Mouse (Mus musculus): ENCODE measurements around the gene Mustn1. TPM values are rescaled to one million over a fixed set of nuclear protein-coding genes. Genes with fewer than 3 reads are reported as not detected.

The Mustn1 gene
- total RNA-seq (2014; rRNA removed): 1.1 and 3.2 TPM in 2 replicates
- 1.2 and 1.9 TPM in 2 replicates for polyA plus RNA-seq (2015; fragmentation: Nextera tagmentation; extraction: Ambion mirVana)

DNA sequence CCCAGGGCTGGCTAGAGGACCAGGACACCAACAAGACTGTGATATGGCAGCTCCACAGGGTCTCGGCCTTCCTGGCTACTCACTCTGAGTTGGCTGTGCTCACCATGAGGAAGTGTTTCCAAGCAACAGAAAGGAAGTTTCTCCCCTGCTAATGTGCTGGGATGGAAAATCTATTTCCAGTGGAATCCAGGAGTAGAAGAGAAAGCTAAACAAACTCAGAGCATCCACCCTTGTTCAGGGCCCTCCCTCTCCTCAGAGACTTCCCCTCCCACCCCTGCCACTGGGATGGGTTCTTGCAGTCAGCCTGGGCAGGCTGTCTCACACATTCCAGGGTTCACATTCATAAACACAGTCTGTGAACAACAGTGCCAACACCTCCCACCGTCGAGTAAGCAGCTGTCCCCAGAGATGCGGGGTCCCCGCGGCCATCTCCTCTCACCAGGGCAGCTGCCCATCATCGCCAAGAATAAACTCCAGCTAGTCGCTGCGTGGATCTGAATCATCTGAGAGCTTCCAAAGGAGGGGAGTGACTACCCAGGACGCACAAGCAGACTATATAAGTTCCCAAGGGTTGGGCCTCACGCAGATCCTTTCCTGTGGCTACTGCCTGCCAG is at the start of gene Mustn1:
Gene Mustn1, plus strand, starts transcription at position 243 of the 614 bp plus-strand sequence.
- no peak within 1 kb of the TSS for H3K4me3 ChIP-seq (ENCODE audit: low read length)
- H3K9me3 ChIP-seq (ENCODE audit: low read length): no peaks in the 10 kb centered on the region
- 40% methylated on average over 11 of the region's 11 CpGs for WGBS
- ATAC-seq: 0 out of 2 replicates have a peak, but pooled peaks have one; percentile 44
- no peaks in the 10 kb centered on the region for H3K27me3 ChIP-seq (ENCODE audit: insufficient read depth, low read length)
- peak within 1 kb of the TSS; percentile 22; the same call in 1 of the 2 replicates for H3K27ac ChIP-seq
- no peak within 1 kb of the TSS for H3K9ac ChIP-seq (replicated peaks; ENCODE audit: low read length)
- DNase-seq (ENCODE audit: low spot score): peak; percentile 21
- no peaks in the 10 kb centered on the region; the same call in 1 of the 2 replicates for H3K36me3 ChIP-seq (ENCODE audit: insufficient read depth, low read length)
- no peaks in the 10 kb centered on the region for H3K4me1 ChIP-seq (ENCODE audit: insufficient read depth, low read length)
- TF ChIP-seq CTCF (IDR thresholded peaks at IDR 0.05; ENCODE audit: low read depth): no peak
- H3K4me2 ChIP-seq (ENCODE audit: low read depth, low read length): no peak within 1 kb of the TSS

DNA sequence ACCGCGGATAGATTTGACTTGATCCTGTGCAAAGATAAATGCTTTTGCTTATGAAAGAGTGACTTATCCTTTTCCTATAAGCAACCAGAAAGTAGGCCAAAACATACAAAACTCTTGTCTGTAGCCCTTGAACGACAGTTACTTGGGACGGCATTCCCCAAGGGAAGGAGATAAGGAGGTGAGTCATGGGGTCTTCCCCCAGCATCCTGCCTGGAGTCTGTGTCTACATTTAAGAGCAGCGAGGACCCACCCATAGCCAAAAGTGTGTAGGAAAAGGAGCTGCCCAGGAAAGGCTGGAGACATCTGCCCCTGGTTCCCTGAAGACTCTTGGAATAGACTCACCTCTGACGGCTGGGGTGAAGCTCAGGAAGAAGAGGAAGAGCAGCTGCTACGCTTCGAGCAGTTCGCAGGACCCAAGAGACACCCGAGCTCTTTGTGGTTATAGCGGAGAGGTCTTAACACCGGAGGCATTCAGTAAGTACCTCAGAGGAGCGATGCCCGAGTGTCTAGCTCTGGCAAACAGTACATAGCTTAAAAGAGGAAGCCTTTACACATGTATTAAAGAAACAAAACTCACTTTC is 41.5 kb upstream of the Mustn1 start:
- Histone ChIP-seq H3K27me3 (ENCODE audit: insufficient read depth, low read length) (no peaks in the 10 kb centered on the region), H3K4me3 (ENCODE audit: low read length) (no peak overlapping the region), H3K9ac (replicated peaks; ENCODE audit: low read length) (no peak overlapping the region), H3K4me1 (ENCODE audit: insufficient read depth, low read length) (no peaks in the 10 kb centered on the region), H3K27ac (no peak overlapping the region), H3K9me3 (ENCODE audit: low read length) (no peaks in the 10 kb centered on the region), H3K36me3 (ENCODE audit: insufficient read depth, low read length) (no peaks in the 10 kb centered on the region), H3K4me2 (ENCODE audit: low read depth, low read length) (no peak overlapping the region)
- no peak for ATAC-seq
- 91% methylated on average over 14 of the region's 14 CpGs for WGBS
- no peak for TF ChIP-seq CTCF (IDR thresholded peaks at IDR 0.05; ENCODE audit: low read depth)
- DNase-seq (ENCODE audit: low spot score): no peak

GRCm38 (mm10) chr14:30843701-30844100 is 35.3 kb upstream of the Mustn1 start:
- ATAC-seq (no peak), DNase-seq (ENCODE audit: low spot score) (no peak)
- H3K36me3 ChIP-seq (ENCODE audit: insufficient read depth, low read length): no peaks in the 10 kb centered on the region; the same call in 1 of the 2 replicates
- 90% methylated on average over 3 of the region's 3 CpGs for WGBS
- no peak overlapping the region for H3K4me2 ChIP-seq (ENCODE audit: low read depth, low read length)
- H3K9me3 ChIP-seq (ENCODE audit: low read length): no peaks in the 10 kb centered on the region
- no peak for TF ChIP-seq CTCF (IDR thresholded peaks at IDR 0.05; ENCODE audit: low read depth)
- H3K4me3 ChIP-seq (ENCODE audit: low read length): no peak overlapping the region
- H3K4me1 ChIP-seq (ENCODE audit: insufficient read depth, low read length): no peaks in the 10 kb centered on the region
- no peak overlapping the region for H3K27ac ChIP-seq
- H3K27me3 ChIP-seq (ENCODE audit: insufficient read depth, low read length): no peaks in the 10 kb centered on the region
- H3K9ac ChIP-seq (replicated peaks; ENCODE audit: low read length): no peak overlapping the region

DNA sequence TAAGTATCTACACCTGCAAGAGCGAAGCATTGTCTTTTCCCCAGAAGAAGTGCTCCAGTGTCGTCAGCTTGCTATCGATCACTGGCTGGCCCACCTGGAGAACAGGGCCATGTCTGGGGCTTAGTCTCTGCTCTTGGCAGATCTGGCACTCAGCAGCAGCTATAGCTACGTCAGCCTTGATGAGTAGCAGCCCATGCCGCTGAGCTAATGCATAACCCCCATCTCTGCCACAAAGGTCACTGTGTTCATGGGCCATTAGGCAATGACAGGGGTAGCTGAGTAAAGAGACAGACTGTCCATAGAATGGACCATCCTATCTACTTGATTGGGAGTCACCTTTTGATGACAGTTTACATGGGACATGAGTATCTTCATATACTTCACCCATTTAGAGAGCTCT is 28.5 kb upstream of the Mustn1 start:
- no peak for ATAC-seq
- no peaks in the 10 kb centered on the region for H3K36me3 ChIP-seq (ENCODE audit: insufficient read depth, low read length)
- no peak overlapping the region for H3K4me3 ChIP-seq (ENCODE audit: low read length)
- H3K4me2 ChIP-seq (ENCODE audit: low read depth, low read length): no peak overlapping the region
- no peak for DNase-seq (ENCODE audit: low spot score)
- H3K4me1 ChIP-seq (ENCODE audit: insufficient read depth, low read length): no peaks in the 10 kb centered on the region
- 87% methylated on average over 5 of the region's 5 CpGs for WGBS
- no peaks in the 10 kb centered on the region for H3K9me3 ChIP-seq (ENCODE audit: low read length)
- H3K27ac ChIP-seq: no peak overlapping the region
- no peaks in the 10 kb centered on the region for H3K27me3 ChIP-seq (ENCODE audit: insufficient read depth, low read length)
- H3K9ac ChIP-seq (replicated peaks; ENCODE audit: low read length): no peak overlapping the region
- TF ChIP-seq CTCF (IDR thresholded peaks at IDR 0.05; ENCODE audit: low read depth): no peak

DNA sequence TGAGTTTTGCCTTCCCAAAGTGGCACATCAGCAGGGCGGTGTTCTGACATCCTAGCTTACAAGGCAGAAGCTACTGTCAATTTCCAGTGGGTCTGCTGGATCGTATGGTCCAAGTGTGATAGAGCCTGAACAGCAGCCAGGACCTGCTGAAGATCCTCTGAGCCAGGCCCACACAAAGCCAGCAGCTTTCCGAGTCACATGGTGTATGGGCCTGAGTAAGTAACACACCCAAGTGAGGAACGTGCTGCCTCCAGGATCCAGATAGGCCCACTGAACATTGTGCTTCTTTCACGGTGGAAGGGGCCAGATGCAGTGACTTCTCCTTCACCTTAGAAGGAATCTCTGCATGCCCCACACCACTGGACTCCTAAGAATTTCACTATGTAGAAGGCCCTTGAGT is 26.7 kb upstream of the Mustn1 start:
- H3K27me3 ChIP-seq (ENCODE audit: insufficient read depth, low read length): no peaks in the 10 kb centered on the region
- H3K9me3 ChIP-seq (ENCODE audit: low read length): no peaks in the 10 kb centered on the region
- H3K4me3 ChIP-seq (ENCODE audit: low read length): no peak overlapping the region
- no peak for TF ChIP-seq CTCF (IDR thresholded peaks at IDR 0.05; ENCODE audit: low read depth)
- no peak overlapping the region for H3K9ac ChIP-seq (replicated peaks; ENCODE audit: low read length)
- H3K27ac ChIP-seq: no peak overlapping the region
- no peaks in the 10 kb centered on the region for H3K4me1 ChIP-seq (ENCODE audit: insufficient read depth, low read length)
- 90% methylated on average over 5 of the region's 5 CpGs for WGBS
- H3K36me3 ChIP-seq (ENCODE audit: insufficient read depth, low read length): no peaks in the 10 kb centered on the region
- no peak overlapping the region for H3K4me2 ChIP-seq (ENCODE audit: low read depth, low read length)
- DNase-seq (ENCODE audit: low spot score) (no peak), ATAC-seq (no peak)

DNA sequence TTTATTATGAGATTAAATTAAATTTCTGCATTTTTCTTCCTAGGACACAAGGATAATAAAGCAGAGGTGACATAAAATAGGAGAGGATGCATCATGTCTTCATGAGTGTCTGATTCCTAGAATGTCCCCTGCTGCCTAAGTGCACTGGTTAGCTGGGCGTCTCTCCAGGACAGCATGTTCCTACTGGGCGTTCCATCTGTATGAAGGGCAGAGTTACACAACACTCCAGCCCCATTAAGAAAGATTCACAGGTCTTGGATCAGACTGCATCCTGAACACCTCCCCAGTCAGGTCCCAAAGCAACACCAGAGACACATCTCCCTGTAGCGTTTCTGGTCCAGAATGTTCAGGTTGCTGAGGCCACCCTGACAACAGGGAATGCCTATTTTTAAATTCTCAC is 23.7 kb upstream of the Mustn1 start:
- H3K27me3 ChIP-seq (ENCODE audit: insufficient read depth, low read length): no peaks in the 10 kb centered on the region
- H3K27ac ChIP-seq: no peak overlapping the region
- no peak overlapping the region for H3K4me3 ChIP-seq (ENCODE audit: low read length)
- TF ChIP-seq CTCF (IDR thresholded peaks at IDR 0.05; ENCODE audit: low read depth): no peak
- no peaks in the 10 kb centered on the region for H3K36me3 ChIP-seq (ENCODE audit: insufficient read depth, low read length)
- no peak overlapping the region for H3K9ac ChIP-seq (replicated peaks; ENCODE audit: low read length)
- WGBS: 93% methylated on average over 3 of the region's 3 CpGs
- H3K4me2 ChIP-seq (ENCODE audit: low read depth, low read length): no peak overlapping the region
- DNase-seq (ENCODE audit: low spot score) (no peak), ATAC-seq (no peak)
- H3K9me3 ChIP-seq (ENCODE audit: low read length): no peaks in the 10 kb centered on the region
- H3K4me1 ChIP-seq (ENCODE audit: insufficient read depth, low read length): no peaks in the 10 kb centered on the region

DNA sequence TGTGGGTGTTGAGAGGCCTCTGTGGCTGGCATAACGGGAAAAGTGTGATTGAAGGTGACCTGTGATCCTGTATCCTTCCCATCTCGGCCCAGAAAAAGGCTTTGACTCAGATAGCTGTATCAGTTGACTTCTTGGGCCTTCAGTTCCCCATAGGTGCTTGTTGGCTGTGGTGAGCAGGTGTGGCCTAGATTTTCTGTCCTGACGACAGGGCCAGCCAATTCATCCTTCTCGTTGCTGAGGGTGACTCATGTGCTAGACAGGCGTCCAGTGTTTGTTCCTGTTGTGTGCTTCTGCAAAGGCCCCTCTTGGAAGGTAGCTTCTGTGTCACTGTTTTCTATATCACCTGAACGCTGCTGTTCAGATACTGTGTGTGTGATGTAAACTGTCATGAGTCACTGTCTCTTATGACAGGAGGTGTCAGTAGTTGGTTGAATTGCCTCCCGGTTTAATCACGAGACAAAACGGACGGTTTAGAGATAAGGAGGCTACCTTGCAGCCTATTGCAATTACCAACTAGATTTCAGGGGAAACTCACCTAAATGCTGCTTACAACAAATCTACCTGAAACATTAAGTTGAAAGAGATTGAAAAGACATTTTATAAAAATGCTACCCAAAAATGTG is 22.0 kb upstream of the Mustn1 start:
- ATAC-seq (no peak), DNase-seq (ENCODE audit: low spot score) (no peak)
- H3K36me3 ChIP-seq (ENCODE audit: insufficient read depth, low read length): no peaks in the 10 kb centered on the region
- H3K27ac ChIP-seq: no peak overlapping the region
- no peak for TF ChIP-seq CTCF (IDR thresholded peaks at IDR 0.05; ENCODE audit: low read depth)
- no peaks in the 10 kb centered on the region for H3K9me3 ChIP-seq (ENCODE audit: low read length)
- no peak overlapping the region for H3K4me2 ChIP-seq (ENCODE audit: low read depth, low read length)
- H3K9ac ChIP-seq (replicated peaks; ENCODE audit: low read length): no peak overlapping the region
- H3K27me3 ChIP-seq (ENCODE audit: insufficient read depth, low read length): no peaks in the 10 kb centered on the region
- no peaks in the 10 kb centered on the region for H3K4me1 ChIP-seq (ENCODE audit: insufficient read depth, low read length)
- WGBS: 89% methylated on average over 10 of the region's 10 CpGs
- H3K4me3 ChIP-seq (ENCODE audit: low read length): no peak overlapping the region

Data from hindbrain, postnatal 0 days (tissue).